Mouse (Mus musculus): ENCODE results near the gene Gramd4.

DNA sequence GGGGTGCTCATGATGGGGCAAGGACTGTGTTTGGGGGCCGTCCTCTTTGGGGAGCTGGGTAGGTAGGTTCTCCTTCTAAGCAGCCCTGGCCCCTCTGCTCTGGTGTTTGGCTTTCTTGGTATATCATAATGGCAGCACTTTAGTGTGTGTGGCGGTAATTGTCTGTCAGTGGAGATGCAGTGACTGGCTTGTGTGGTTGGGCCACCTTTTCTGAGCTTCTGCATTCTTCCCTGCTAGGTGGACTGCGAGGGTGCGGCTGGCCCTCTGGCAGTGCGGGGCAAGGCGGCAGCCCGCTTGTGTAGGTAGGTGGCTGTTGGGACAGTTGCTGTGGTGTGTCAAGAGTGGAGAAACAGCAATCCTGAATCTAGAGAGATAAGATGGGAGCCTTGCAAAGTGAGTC, 3.7 kb downstream of the Gramd4 start:
- TF ChIP-seq POLR2A (IDR thresholded peaks at IDR 0.05; ENCODE audit: insufficient read length, low read depth), result no peak
- TF ChIP-seq POLR2AphosphoS2 (IDR thresholded peaks at IDR 0.05; ENCODE audit: insufficient read length, low read depth), result no peak
- TF ChIP-seq TCF12 (IDR thresholded peaks at IDR 0.05; ENCODE audit: insufficient read depth, poor library complexity, severe bottlenecking), result no peak
- TF ChIP-seq USF1 (IDR thresholded peaks at IDR 0.05; ENCODE audit: low read depth), result no peak
- no peak for TF ChIP-seq MYOD1 (IDR thresholded peaks at IDR 0.05; ENCODE audit: control insufficient read depth in 1 of 3, insufficient read length in 2 of 3, low read depth in 2 of 3)
- TF ChIP-seq MAX (IDR thresholded peaks at IDR 0.05; ENCODE audit: low read depth), result no peak
- no peak for TF ChIP-seq MYOG (IDR thresholded peaks at IDR 0.05; ENCODE audit: control insufficient read depth in 1 of 3, insufficient read depth in 1 of 3, insufficient read length in 2 of 3, low read depth in 2 of 3)
- TF ChIP-seq REST (IDR thresholded peaks at IDR 0.05; ENCODE audit: insufficient read depth, insufficient read length), result no peak
- TF ChIP-seq E2F4 (IDR thresholded peaks at IDR 0.05; ENCODE audit: insufficient read depth), result no peak
- no peak for TF ChIP-seq SRF (IDR thresholded peaks at IDR 0.05; ENCODE audit: control insufficient read depth, insufficient read length, low read depth)

All from myocyte (in vitro differentiated cells).